Mouse (Mus musculus): ENCODE results near the gene Aen. TPM values are rescaled to one million over a fixed set of nuclear protein-coding genes. Genes with fewer than 3 reads are reported as not detected.

The Aen gene
- polyA plus RNA-seq, 1 experiment: 77.7 TPM

- Histone ChIP-seq H3K79me3 (ENCODE audit: low read depth) (no peaks in the 10 kb centered on the region), H3K27me3 (ENCODE audit: control insufficient read depth, insufficient read depth, insufficient read length) (peaks cover 15% of the 10 kb centered on the region), H3K4me3 (ENCODE audit: insufficient read depth, poor library complexity, severe bottlenecking) (no peak overlapping the region), H3ac (ENCODE audit: control insufficient read depth, insufficient read length, low read depth) (no peak overlapping the region), H3K79me2 (ENCODE audit: control insufficient read depth, insufficient read depth) (no peaks in the 10 kb centered on the region), H3K36me3 (ENCODE audit: control insufficient read depth, insufficient read depth) (no peaks in the 10 kb centered on the region)
- TF ChIP-seq MYOG (IDR thresholded peaks at IDR 0.05; ENCODE audit: control insufficient read depth, extremely low read depth, insufficient read length) (no peak), CEBPB (IDR thresholded peaks at IDR 0.05; ENCODE audit: low read depth) (no peak), USF1 (IDR thresholded peaks at IDR 0.05; ENCODE audit: low read depth) (no peak), MAX (IDR thresholded peaks at IDR 0.05) (no peak), FOSL1 (IDR thresholded peaks at IDR 0.05; ENCODE audit: insufficient read depth, low read length, poor library complexity, severe bottlenecking) (no peak), MYOD1 (IDR thresholded peaks at IDR 0.05; ENCODE audit: control insufficient read depth, insufficient read length, low read depth) (no peak), CTCF (IDR thresholded peaks at IDR 0.05; ENCODE audit: control insufficient read depth, insufficient read depth, insufficient read length) (no peak)
Observed at GRCm38 (mm10) chr7:78953886-78954572, 58.4 kb downstream of the Aen start.

- Histone ChIP-seq H3K36me3 (ENCODE audit: control insufficient read depth, insufficient read depth) (no peaks in the 10 kb centered on the region), H3K79me2 (ENCODE audit: control insufficient read depth, insufficient read depth) (no peaks in the 10 kb centered on the region), H3ac (ENCODE audit: control insufficient read depth, insufficient read length, low read depth) (no peak overlapping the region), H3K27me3 (ENCODE audit: control insufficient read depth, insufficient read depth, insufficient read length) (peaks cover 12% of the 10 kb centered on the region), H3K4me3 (ENCODE audit: insufficient read depth, poor library complexity, severe bottlenecking) (no peak overlapping the region), H3K79me3 (ENCODE audit: low read depth) (no peaks in the 10 kb centered on the region)
- TF ChIP-seq CTCF (IDR thresholded peaks at IDR 0.05; ENCODE audit: control insufficient read depth, insufficient read depth, insufficient read length): no peak
- TF ChIP-seq MYOG (IDR thresholded peaks at IDR 0.05; ENCODE audit: control insufficient read depth, extremely low read depth, insufficient read length): no peak
- TF ChIP-seq FOSL1 (IDR thresholded peaks at IDR 0.05; ENCODE audit: insufficient read depth, low read length, poor library complexity, severe bottlenecking): no peak
- no peak for TF ChIP-seq CEBPB (IDR thresholded peaks at IDR 0.05; ENCODE audit: low read depth)
- no peak for TF ChIP-seq MYOD1 (IDR thresholded peaks at IDR 0.05; ENCODE audit: control insufficient read depth, insufficient read length, low read depth)
- TF ChIP-seq MAX (IDR thresholded peaks at IDR 0.05): no peak
- no peak for TF ChIP-seq USF1 (IDR thresholded peaks at IDR 0.05; ENCODE audit: low read depth)
Observed at GRCm38 (mm10) chr7:78954619-78955018, 59.0 kb downstream of the Aen start.

- TF ChIP-seq MYOD1 (IDR thresholded peaks at IDR 0.05; ENCODE audit: control insufficient read depth, insufficient read length, low read depth): no peak
- TF ChIP-seq CTCF (IDR thresholded peaks at IDR 0.05; ENCODE audit: control insufficient read depth, insufficient read depth, insufficient read length): no peak
- no peak for TF ChIP-seq FOSL1 (IDR thresholded peaks at IDR 0.05; ENCODE audit: insufficient read depth, low read length, poor library complexity, severe bottlenecking)
- TF ChIP-seq MAX (IDR thresholded peaks at IDR 0.05): no peak
- TF ChIP-seq MYOG (IDR thresholded peaks at IDR 0.05; ENCODE audit: control insufficient read depth, extremely low read depth, insufficient read length): no peak
- Histone ChIP-seq H3ac (ENCODE audit: control insufficient read depth, insufficient read length, low read depth) (no peak overlapping the region), H3K4me3 (ENCODE audit: insufficient read depth, poor library complexity, severe bottlenecking) (no peak overlapping the region), H3K27me3 (ENCODE audit: control insufficient read depth, insufficient read depth, insufficient read length) (peaks cover 10% of the 10 kb centered on the region), H3K79me2 (ENCODE audit: control insufficient read depth, insufficient read depth) (no peaks in the 10 kb centered on the region), H3K36me3 (ENCODE audit: control insufficient read depth, insufficient read depth) (no peaks in the 10 kb centered on the region), H3K79me3 (ENCODE audit: low read depth) (no peaks in the 10 kb centered on the region)
Observed at GRCm38 (mm10) chr7:78955086-78955485, 59.4 kb downstream of the Aen start.

- Histone ChIP-seq H3ac (ENCODE audit: control insufficient read depth, insufficient read length, low read depth) (no peak overlapping the region), H3K79me2 (ENCODE audit: control insufficient read depth, insufficient read depth) (no peaks in the 10 kb centered on the region), H3K79me3 (ENCODE audit: low read depth) (no peaks in the 10 kb centered on the region), H3K4me3 (ENCODE audit: insufficient read depth, poor library complexity, severe bottlenecking) (no peak overlapping the region), H3K36me3 (ENCODE audit: control insufficient read depth, insufficient read depth) (no peaks in the 10 kb centered on the region), H3K27me3 (ENCODE audit: control insufficient read depth, insufficient read depth, insufficient read length) (peaks cover 11% of the 10 kb centered on the region)
- TF ChIP-seq MYOG (IDR thresholded peaks at IDR 0.05; ENCODE audit: control insufficient read depth, extremely low read depth, insufficient read length) (no peak), MAX (IDR thresholded peaks at IDR 0.05) (no peak), MYOD1 (IDR thresholded peaks at IDR 0.05; ENCODE audit: control insufficient read depth, insufficient read length, low read depth) (no peak)
Observed at GRCm38 (mm10) chr7:78958499-78959073, 62.9 kb downstream of the Aen start.

Small RNA genes within 50 kb of the gene (microRNA-seq; reads per million reads assigned to microRNA genes)
- 7.6 reads per million, percentile 56 among the genes with 10 or more reads in this experiment for gene Mir7-2 (ENCODE audit: borderline microRNAs expressed)

Other genes with a start within 250 kb of the Aen start
- gene Ntrk3, start 157.8 kb upstream of the Aen start, polyA plus RNA-seq (2012; fragmentation: generic; extraction: Trizol): 0.04 TPM
- gene Mrps11, start 112.7 kb upstream of the Aen start, polyA plus RNA-seq (2012; fragmentation: generic; extraction: Trizol): 95.6 TPM
- 32.4 TPM for gene Mrpl46, start 112.3 kb upstream of the Aen start, polyA plus RNA-seq (2012; fragmentation: generic; extraction: Trizol)
- 13.1 TPM for gene Det1, start 48.6 kb upstream of the Aen start, polyA plus RNA-seq (2012; fragmentation: generic; extraction: Trizol)
- gene Isg20, start 17.6 kb downstream of the Aen start, polyA plus RNA-seq (2012; fragmentation: generic; extraction: Trizol): 5.3 TPM
- gene Acan, start 157.6 kb downstream of the Aen start, polyA plus RNA-seq (2012; fragmentation: generic; extraction: Trizol): 0.01 TPM
- 0.18 TPM for gene Hapln3, start 235.2 kb downstream of the Aen start, polyA plus RNA-seq (2012; fragmentation: generic; extraction: Trizol)